Mouse (Mus musculus) layer of hippocampus, adult 9-10 months (tissue): ENCODE data around the gene Eid1.

Experiments
- DNase-seq: peaks from one replicate; pipeline ENCODE4 v3.0.0; 2022; ENCODE audit warnings: low spot score

Gene Eid1

DNA sequence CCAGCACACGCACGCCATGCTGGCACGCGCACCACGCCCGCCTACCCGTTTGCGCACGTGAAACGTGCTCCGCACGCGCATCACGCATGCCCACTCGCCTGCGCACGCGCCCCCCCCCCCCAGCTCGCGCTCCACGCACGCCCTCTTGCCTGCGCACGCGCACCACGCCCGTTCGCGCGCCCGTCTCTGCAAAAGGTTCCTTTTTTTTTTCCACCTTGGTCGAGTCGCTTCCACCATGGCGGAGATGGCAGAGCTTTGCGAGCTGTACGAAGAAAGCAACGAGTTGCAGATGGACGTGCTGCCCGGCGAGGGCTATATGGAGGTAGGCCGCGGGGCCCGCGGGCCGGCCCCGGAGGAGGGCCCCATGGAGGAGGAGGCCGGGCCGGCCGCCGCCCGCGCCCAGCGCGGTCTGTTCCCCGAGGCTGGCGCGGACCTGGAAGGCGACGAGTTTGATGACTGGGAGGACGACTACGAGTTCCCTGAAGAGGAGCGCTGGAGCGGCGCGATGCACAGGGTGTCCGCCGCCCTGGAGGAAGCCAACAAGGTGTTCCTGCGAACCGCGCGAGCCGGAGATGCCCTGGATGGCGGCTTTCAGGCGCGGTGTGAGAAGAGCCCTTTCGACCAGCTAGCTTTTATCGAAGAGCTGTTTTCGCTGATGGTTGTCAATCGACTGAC, at the start of gene Eid1:
Gene Eid1, plus strand, starts transcription at position 139 of the 675 bp plus-strand sequence.
- no peak for DNase-seq

GRCm38 (mm10) chr2:125623211-125623610, 49.7 kb upstream of the Eid1 start:
- DNase-seq = no peak

GRCm38 (mm10) chr2:125624127-125624685, 48.7 kb upstream of the Eid1 start:
- no peak for DNase-seq

GRCm38 (mm10) chr2:125624837-125625351, 48.0 kb upstream of the Eid1 start, which contains the start of gene Cep152:
Gene Cep152 (minus strand): TSS chr2:125625113.
- peak; percentile 83 for DNase-seq

- DNase-seq = no peak
Measured at GRCm38 (mm10) chr2:125626536-125626935, 46.4 kb upstream of the Eid1 start.

GRCm38 (mm10) chr2:125628487-125628886, 44.4 kb upstream of the Eid1 start:
- DNase-seq = no peak

GRCm38 (mm10) chr2:125630010-125630409, 42.9 kb upstream of the Eid1 start:
- no peak for DNase-seq

- no peak for DNase-seq
Measured at GRCm38 (mm10) chr2:125637331-125637730, 35.6 kb upstream of the Eid1 start.

DNA sequence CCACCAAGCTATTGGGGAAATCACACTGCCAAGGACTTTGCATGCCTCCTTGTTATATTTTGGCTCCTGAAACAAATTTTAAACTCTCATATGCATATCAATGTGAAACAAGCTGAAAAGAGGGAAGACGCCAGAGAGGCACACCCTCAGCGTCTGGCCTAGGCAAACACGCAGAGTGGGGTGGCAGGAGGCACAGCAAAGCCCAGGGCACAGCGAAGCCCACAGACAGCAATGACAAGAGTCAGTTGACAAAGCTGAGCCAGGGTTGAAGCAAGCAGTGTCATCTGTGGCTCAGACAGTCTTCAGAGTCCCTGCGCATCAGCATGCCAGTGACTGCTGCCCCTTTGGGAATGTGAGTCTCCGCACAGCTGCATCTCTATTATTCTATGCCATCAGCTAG, 28.0 kb upstream of the Eid1 start:
- DNase-seq = no peak

- DNase-seq = no peak
Measured at GRCm38 (mm10) chr2:125650038-125650437, 22.9 kb upstream of the Eid1 start.

GRCm38 (mm10) chr2:125650742-125651352, 22.0 kb upstream of the Eid1 start:
- no peak for DNase-seq

- no peak for DNase-seq
Measured at GRCm38 (mm10) chr2:125651563-125651962, 21.3 kb upstream of the Eid1 start.

- DNase-seq = no peak
Measured at GRCm38 (mm10) chr2:125653286-125653685, 19.6 kb upstream of the Eid1 start.

- DNase-seq = no peak
Measured at GRCm38 (mm10) chr2:125655391-125655790, 17.5 kb upstream of the Eid1 start.

GRCm38 (mm10) chr2:125659823-125660536, 12.9 kb upstream of the Eid1 start:
- no peak for DNase-seq

- DNase-seq = no peak
Measured at GRCm38 (mm10) chr2:125660537-125661130, 12.3 kb upstream of the Eid1 start.

- DNase-seq = no peak
Measured at GRCm38 (mm10) chr2:125661156-125661555, 11.7 kb upstream of the Eid1 start.

DNA sequence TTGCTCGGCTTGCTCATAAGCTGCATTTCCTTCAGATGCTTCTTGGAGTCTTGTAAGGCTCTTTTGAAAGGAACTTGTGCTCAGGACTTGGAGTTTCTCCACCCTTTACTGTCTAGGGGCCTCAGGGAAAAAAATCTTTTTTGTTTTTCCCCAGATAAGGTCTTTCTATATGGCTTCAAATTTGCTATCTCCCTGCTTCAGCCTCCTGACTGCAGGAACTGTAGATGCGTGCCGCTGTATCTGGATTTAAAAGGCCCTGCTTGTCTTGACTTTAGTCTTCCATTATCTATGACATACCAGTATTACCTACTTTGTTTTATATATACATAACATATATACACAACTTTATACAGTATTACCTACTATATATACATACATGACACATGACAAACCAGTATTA, 10.4 kb upstream of the Eid1 start:
- DNase-seq = no peak

- DNase-seq = no peak
Measured at GRCm38 (mm10) chr2:125665213-125665612, 7.7 kb upstream of the Eid1 start.

DNA sequence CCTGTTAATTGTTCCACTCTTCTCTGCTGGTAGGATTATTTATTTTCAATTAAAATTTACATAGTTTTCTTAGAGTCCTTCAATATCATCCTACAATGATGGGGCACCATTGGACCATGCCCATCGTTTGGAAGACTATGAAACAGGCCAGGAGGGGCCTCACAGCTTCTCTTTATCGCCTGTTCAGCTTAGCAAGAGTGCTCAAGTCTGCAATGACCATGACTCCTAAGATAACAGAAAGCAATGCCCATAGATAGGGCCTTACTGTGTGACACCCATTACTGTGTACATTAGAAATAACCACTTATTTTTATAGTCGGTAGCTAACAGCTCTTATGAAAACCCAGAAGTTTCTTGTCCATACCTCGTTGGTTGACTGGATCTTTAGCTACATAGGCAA, 7.0 kb upstream of the Eid1 start:
- no peak for DNase-seq

DNA sequence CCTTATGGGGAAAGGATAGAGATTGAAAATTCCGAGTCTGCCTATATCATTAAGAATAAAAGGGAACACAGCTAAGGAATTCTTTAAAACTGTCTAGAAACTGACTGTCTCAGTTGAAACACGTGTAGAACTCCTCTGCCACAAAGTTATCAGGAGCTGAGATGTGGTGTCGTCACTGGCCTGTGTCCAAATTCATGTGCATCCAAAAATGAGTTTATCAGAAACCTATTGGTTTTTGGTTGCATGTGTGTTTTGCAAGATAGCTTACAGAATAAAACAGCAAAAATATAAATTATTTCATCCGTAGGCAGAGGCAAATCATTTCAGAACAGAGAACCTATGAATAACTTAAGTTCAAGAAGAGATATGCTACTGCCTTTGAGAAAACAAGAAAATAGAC, 6.2 kb upstream of the Eid1 start:
- no peak for DNase-seq

DNA sequence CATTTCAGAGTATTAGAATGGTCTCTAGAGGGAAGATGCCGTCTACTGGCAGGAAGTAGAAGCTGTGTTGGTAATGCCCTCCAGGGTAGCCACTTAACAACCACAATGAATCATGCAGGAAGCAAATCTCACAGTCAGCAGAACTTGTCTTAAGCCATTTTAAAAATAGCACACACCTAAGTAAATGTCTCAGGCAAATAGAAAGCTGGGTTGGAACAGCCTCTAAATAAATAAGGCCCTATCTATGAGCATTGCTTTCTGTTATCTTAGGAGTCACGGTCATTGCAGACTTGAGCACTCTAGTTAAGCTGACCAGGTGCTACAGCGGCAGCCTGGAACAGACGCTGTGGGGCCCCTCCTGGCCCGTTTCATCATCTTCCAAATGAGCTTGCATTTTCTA, 5.7 kb upstream of the Eid1 start:
- DNase-seq = no peak
